Mouse (Mus musculus) C2C12 (cell line): ENCODE data around the gene Tceal7. TPM values are rescaled to one million over a fixed set of nuclear protein-coding genes. Genes with fewer than 3 reads are reported as not detected.
"Not testable (repeated sequence)": the region's sequence is repeated elsewhere in the genome, so short reads cannot be mapped to it uniquely, and the experiment has no call there.

Source experiments
- H3K27me3 ChIP-seq: one replicate; pipeline ENCODE4 v1.6.1; 2011; ENCODE audit not compliant: control insufficient read depth, insufficient read depth, insufficient read length
- H3K36me3 ChIP-seq: one replicate; pipeline ENCODE4 v1.6.1; 2011; ENCODE audit not compliant: control insufficient read depth, insufficient read depth
- H3K4me3 ChIP-seq: one replicate; pipeline ENCODE4 v1.5.1; 2011; ENCODE audit warnings: mild to moderate bottlenecking, control low read depth; ENCODE audit not compliant: poor library complexity, insufficient read depth, severe bottlenecking
- H3K79me2 ChIP-seq: one replicate; pipeline ENCODE4 v1.6.1; 2011; ENCODE audit not compliant: control insufficient read depth, insufficient read depth
- H3K79me3 ChIP-seq: one replicate; pipeline ENCODE4 v1.6.1; 2011; ENCODE audit warnings: low read depth, control low read depth
- H3ac ChIP-seq: one replicate; pipeline ENCODE3; 2011; ENCODE audit warnings: low read depth; ENCODE audit not compliant: control insufficient read depth, insufficient read length
- CEBPB ChIP-seq: IDR thresholded peaks from one replicate; pipeline ENCODE4 v1.6.1; 2011; ENCODE audit warnings: low read depth, mild to moderate bottlenecking, control low read depth, moderate library complexity
- CTCF ChIP-seq: IDR thresholded peaks from one replicate; pipeline ENCODE4 v1.5.1; 2011; ENCODE audit not compliant: control insufficient read depth, insufficient read depth, insufficient read length
- FOSL1 ChIP-seq: IDR thresholded peaks from one replicate; pipeline ENCODE4 v1.8.0; 2011; ENCODE audit warnings: mild to moderate bottlenecking, low read length; ENCODE audit not compliant: poor library complexity, insufficient read depth, severe bottlenecking
- MAX ChIP-seq: IDR thresholded peaks from one replicate; pipeline ENCODE4 v1.6.1; 2011; ENCODE audit warnings: mild to moderate bottlenecking, control low read depth
- MYOD1 ChIP-seq: IDR thresholded peaks from one replicate; pipeline ENCODE4 v1.6.1; 2011; ENCODE audit warnings: low read depth; ENCODE audit not compliant: control insufficient read depth, insufficient read length
- MYOG ChIP-seq: IDR thresholded peaks from one replicate; pipeline ENCODE4 v1.6.1; 2011; ENCODE audit not compliant: control insufficient read depth, insufficient read length; ENCODE audit errors: extremely low read depth
- USF1 ChIP-seq: IDR thresholded peaks from one replicate; pipeline ENCODE4 v1.6.1; 2011; ENCODE audit warnings: low read depth, mild to moderate bottlenecking, control low read depth, moderate library complexity
- long read RNA-seq, 2 experiments: library from polyadenylated mRNA; unstranded; transcript quantifications; one replicate each; pipeline ENCODE4 v2.0.0; 2019 to 2020
- polyA plus RNA-seq: library from polyadenylated mRNA; unstranded; fragments of >200 nt; fragmentation: generic; extraction: Trizol; gene quantifications from one replicate; pipeline ENCODE4 v1.2.1, GENCODE M21; 2012; ENCODE audit warnings: missing spikeins

The Tceal7 gene
- polyA plus RNA-seq, result not detected
- long read RNA-seq, experiment 1, result 0 reads
- long read RNA-seq, experiment 2, result 0 reads

DNA sequence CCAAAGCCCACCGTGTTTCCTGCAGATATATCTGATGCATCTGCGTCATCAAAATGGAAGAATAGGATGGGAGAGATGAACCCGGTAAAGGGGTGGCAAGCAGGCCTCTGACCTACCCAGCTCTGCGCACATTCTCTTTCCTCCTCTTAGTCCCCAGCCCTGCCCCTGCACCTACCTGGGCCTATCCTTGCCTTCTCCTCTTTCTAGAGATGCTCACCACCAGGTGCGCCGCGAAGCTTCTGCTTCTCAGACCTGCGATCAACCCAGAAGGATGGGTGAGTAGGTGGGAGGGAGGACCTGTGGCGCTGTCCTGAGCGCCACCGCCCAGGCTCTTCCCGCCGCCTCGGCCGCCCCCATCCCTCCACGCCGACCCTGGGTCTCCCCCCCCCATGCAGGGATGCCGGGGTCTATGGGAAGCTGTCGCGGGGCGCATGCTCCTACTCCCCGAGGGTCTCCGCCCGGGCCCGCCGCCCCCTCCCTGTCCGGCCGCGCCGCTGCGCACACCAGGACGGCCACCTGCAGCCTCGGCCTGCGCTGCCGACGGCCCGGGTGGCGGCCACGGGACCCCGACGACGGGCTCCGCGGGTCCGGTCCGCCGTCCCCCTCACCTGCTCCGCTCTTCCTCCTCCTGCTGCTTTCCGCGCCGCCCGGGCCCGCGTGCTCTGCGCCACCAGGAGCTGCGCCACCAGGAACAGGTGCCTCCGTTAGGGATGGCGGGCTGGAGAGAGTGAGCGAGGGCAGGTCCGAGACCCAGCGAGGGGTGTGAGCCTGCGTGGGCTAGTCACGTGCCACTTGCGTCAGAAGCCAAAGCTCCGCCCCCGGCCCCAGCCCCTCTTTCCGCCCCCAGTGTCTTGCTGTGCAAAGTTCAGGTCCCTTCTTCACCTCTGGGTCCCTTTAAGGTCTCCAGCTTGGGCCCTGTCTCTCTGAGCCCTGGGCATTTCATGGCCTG, at the start of gene Tceal7, which contains the start of gene Bex1:
Tceal7 (plus strand) TSS at position 51 of the 949 bp plus-strand sequence.
Bex1 (minus strand) TSS at position 785 of the 949 bp plus-strand sequence.
- H3K79me3 ChIP-seq, H3ac ChIP-seq, H3K4me3 ChIP-seq, H3K36me3 ChIP-seq, H3K27me3 ChIP-seq, H3K79me2 ChIP-seq: not testable (repeated sequence)

DNA sequence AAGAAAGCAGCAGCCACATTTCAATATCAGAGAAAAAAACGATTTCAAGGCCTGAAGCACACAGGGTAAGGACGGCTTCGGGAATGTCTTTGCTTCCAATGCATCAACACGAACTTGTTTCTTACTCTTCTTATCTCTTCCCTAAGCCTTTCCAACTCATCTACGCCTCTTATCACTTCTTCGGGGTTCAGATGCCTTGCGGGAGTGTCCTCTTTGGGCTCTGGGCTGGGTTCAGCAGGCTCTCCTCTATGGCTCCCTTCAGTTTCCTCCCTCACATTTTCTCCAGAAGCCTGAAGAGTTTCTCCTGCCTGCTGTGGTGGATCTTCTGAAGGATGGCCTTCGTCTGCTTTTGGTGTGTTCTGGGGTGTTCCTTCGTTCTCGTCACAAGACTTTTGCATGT, 44.0 kb upstream of the Tceal7 start:
- Histone ChIP-seq H3K27me3 (no peaks in the 10 kb centered on the region), H3K79me2 (peaks cover 9% of the 10 kb centered on the region), H3K4me3 (peak overlapping the region; percentile 6), H3K79me3 (peaks cover 11% of the 10 kb centered on the region), H3ac (no peak overlapping the region), H3K36me3 (peaks cover 12% of the 10 kb centered on the region)
- no peak for TF ChIP-seq MYOD1
- no peak for TF ChIP-seq USF1
- no peak for TF ChIP-seq MAX
- TF ChIP-seq CEBPB, result no peak
- TF ChIP-seq FOSL1, result no peak
- TF ChIP-seq MYOG, result no peak
- no peak for TF ChIP-seq CTCF

DNA sequence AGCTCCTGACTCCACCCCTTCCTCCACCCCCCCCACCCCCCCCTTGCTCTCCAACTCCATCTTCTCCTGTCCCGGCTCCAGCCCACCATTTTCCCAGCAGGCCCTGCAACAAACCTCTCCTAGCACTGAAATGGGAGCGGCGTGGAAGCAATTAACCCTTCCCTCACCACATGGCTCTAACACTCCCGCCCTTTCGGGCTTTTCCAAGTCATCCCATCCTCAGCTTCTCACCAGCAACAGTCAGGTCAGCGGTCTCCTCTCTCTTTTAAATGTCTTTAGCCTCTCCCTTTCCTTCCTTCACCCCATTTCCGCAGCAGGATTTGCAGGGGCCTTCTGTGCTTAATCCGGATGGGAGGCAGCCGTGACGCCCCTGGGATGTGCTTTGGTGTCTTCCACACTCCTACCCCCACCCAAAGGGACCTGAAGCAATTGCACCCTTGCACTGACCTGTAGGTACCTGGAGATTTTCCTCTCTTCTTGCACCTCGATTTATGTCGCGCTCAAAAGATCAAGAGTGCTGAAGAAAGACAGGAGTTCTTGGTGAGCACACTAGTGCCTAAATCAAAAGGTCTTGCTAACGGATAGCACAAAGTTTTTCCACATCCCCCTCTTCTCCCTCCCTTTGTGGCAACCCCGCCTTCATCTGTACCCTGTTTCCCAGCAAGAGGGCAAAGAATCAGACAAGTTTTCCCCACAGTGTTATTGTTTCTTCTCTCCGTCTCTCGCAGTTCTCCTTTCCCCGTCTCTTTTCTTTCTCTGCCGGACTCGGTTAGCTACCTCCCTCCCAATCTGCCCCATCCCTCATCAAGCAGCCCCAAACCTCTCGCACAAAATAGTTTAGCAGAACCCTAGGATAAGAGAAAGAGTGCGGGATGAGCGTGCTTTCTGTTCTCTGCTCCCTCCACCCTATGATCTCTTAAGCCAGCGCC, 43.1 kb upstream of the Tceal7 start:
- no peak for TF ChIP-seq MYOG
- no peak for TF ChIP-seq CTCF
- TF ChIP-seq FOSL1, result no peak
- no peak for TF ChIP-seq MYOD1

DNA sequence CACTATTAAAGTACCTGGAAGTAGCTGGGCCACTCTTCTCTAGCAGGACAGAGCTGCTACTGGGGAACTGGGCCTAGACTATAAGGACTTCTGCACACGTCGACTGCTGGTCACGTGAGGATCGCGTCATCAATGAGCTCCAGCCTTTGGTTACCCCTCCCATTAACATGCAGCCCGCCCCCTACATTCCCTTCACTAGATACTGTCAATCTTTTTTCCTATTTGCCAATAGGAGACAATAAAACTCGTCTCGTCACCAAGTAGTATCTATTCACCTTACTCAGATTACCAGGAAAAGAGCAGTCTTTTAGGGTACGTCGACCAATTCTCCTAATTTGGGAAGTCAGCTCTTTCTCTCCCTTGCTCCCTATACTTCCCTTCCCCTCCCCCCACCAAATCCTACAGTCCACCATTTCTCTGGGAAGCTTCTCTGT, 42.4 kb upstream of the Tceal7 start, which contains the start of gene Tceal8:
Tceal8 (minus strand) TSS at position 225 of the 434 bp plus-strand sequence.
- peaks cover 12% of the 10 kb centered on the region for H3K36me3 ChIP-seq
- H3K4me3 ChIP-seq, result peak within 1 kb of the TSS; percentile 51
- peaks cover 11% of the 10 kb centered on the region for H3K79me3 ChIP-seq
- no peaks in the 10 kb centered on the region for H3K27me3 ChIP-seq
- H3K79me2 ChIP-seq, result peaks cover 9% of the 10 kb centered on the region
- TF ChIP-seq USF1, result peak; percentile 99
- no peak for TF ChIP-seq MAX
- TF ChIP-seq MYOD1, result no peak
- TF ChIP-seq CEBPB, result no peak
- no peak for TF ChIP-seq FOSL1
- peak within 1 kb of the TSS; percentile 83 for H3ac ChIP-seq

More for the DNA sequence above, 43.1 kb upstream of the Tceal7 start:
- H3K4me3 ChIP-seq, result peak overlapping the region; percentile 51
- peak overlapping the region; percentile 83 for H3ac ChIP-seq
- H3K79me3 ChIP-seq, result peaks cover 11% of the 10 kb centered on the region
- H3K36me3 ChIP-seq, result peaks cover 12% of the 10 kb centered on the region
- H3K27me3 ChIP-seq, result no peaks in the 10 kb centered on the region
- H3K79me2 ChIP-seq, result peaks cover 9% of the 10 kb centered on the region

DNA sequence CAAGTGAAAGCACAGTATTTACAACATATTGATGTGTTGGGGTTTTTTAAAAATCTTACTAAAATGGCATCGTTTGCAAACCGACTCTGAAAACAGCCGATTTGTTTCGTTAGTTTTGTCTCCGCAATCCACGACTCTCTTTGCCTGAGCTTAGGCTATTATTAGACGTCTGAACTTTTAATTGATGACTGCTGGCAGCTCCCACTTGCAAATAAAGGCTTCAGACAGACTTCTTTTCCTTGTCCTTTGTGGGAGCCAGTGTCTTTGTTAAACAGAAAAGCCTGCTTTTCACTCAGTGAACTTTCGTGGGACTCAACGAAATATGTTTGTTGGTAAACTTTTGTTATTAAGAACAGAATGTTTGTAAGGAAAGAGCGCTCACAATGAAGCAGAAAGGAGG, 41.8 kb upstream of the Tceal7 start:
- Histone ChIP-seq H3K4me3 (peak overlapping the region; percentile 32), H3K36me3 (peaks cover 12% of the 10 kb centered on the region), H3K79me2 (peaks cover 9% of the 10 kb centered on the region), H3ac (no peak overlapping the region), H3K79me3 (peaks cover 11% of the 10 kb centered on the region), H3K27me3 (no peaks in the 10 kb centered on the region)
- TF ChIP-seq USF1 (no peak), CEBPB (no peak), MYOD1 (no peak), FOSL1 (no peak), MYOG (no peak), MAX (no peak), CTCF (no peak)
